Mouse (Mus musculus) C2C12 (cell line): ENCODE measurements around the gene Cdk12. TPM values are rescaled to one million over a fixed set of nuclear protein-coding genes. Genes with fewer than 3 reads are reported as not detected.

Experiments
- H3K27me3 ChIP-seq: one replicate; pipeline ENCODE4 v1.6.1; 2011; ENCODE audit not compliant: control insufficient read depth, insufficient read depth, insufficient read length
- H3K36me3 ChIP-seq: one replicate; pipeline ENCODE4 v1.6.1; 2011; ENCODE audit not compliant: control insufficient read depth, insufficient read depth
- H3K4me3 ChIP-seq: one replicate; pipeline ENCODE4 v1.5.1; 2011; ENCODE audit warnings: mild to moderate bottlenecking, control low read depth; ENCODE audit not compliant: poor library complexity, insufficient read depth, severe bottlenecking
- H3K79me2 ChIP-seq: one replicate; pipeline ENCODE4 v1.6.1; 2011; ENCODE audit not compliant: control insufficient read depth, insufficient read depth
- H3K79me3 ChIP-seq: one replicate; pipeline ENCODE4 v1.6.1; 2011; ENCODE audit warnings: low read depth, control low read depth
- H3ac ChIP-seq: one replicate; pipeline ENCODE3; 2011; ENCODE audit warnings: low read depth; ENCODE audit not compliant: control insufficient read depth, insufficient read length
- CEBPB ChIP-seq: IDR thresholded peaks from one replicate; pipeline ENCODE4 v1.6.1; 2011; ENCODE audit warnings: low read depth, mild to moderate bottlenecking, control low read depth, moderate library complexity
- CTCF ChIP-seq: IDR thresholded peaks from one replicate; pipeline ENCODE4 v1.5.1; 2011; ENCODE audit not compliant: control insufficient read depth, insufficient read depth, insufficient read length
- FOSL1 ChIP-seq: IDR thresholded peaks from one replicate; pipeline ENCODE4 v1.8.0; 2011; ENCODE audit warnings: mild to moderate bottlenecking, low read length; ENCODE audit not compliant: poor library complexity, insufficient read depth, severe bottlenecking
- MAX ChIP-seq: IDR thresholded peaks from one replicate; pipeline ENCODE4 v1.6.1; 2011; ENCODE audit warnings: mild to moderate bottlenecking, control low read depth
- MYOD1 ChIP-seq: IDR thresholded peaks from one replicate; pipeline ENCODE4 v1.6.1; 2011; ENCODE audit warnings: low read depth; ENCODE audit not compliant: control insufficient read depth, insufficient read length
- MYOG ChIP-seq: IDR thresholded peaks from one replicate; pipeline ENCODE4 v1.6.1; 2011; ENCODE audit not compliant: control insufficient read depth, insufficient read length; ENCODE audit errors: extremely low read depth
- USF1 ChIP-seq: IDR thresholded peaks from one replicate; pipeline ENCODE4 v1.6.1; 2011; ENCODE audit warnings: low read depth, mild to moderate bottlenecking, control low read depth, moderate library complexity
- polyA plus RNA-seq: library from polyadenylated mRNA; unstranded; fragments of >200 nt; fragmentation: generic; extraction: Trizol; gene quantifications from one replicate; pipeline ENCODE4 v1.2.1, GENCODE M21; 2012; ENCODE audit warnings: missing spikeins

Gene Cdk12
- polyA plus RNA-seq, 1 experiment = 8.7 TPM

- H3K36me3 ChIP-seq = no peaks in the 10 kb centered on the region
- TF ChIP-seq USF1 = no peak
- no peak for TF ChIP-seq FOSL1
- TF ChIP-seq MYOD1 = no peak
- no peak for TF ChIP-seq CTCF
- TF ChIP-seq MYOG = no peak
- TF ChIP-seq MAX = no peak
- TF ChIP-seq CEBPB = no peak
- H3K4me3 ChIP-seq = no peak overlapping the region
- no peaks in the 10 kb centered on the region for H3K79me3 ChIP-seq
- H3K79me2 ChIP-seq = no peaks in the 10 kb centered on the region
- peaks cover 92% of the 10 kb centered on the region for H3K27me3 ChIP-seq
- H3ac ChIP-seq = no peak overlapping the region
Observed at GRCm38 (mm10) chr11:98320806-98321676, 118.2 kb downstream of the Cdk12 start.

GRCm38 (mm10) chr11:98321677-98322003, 118.8 kb downstream of the Cdk12 start:
- no peak for TF ChIP-seq MYOG
- no peak for TF ChIP-seq CTCF
- TF ChIP-seq CEBPB = no peak
- TF ChIP-seq MYOD1 = no peak
- TF ChIP-seq USF1 = no peak
- no peak for TF ChIP-seq FOSL1
- no peak for TF ChIP-seq MAX
- Histone ChIP-seq H3K79me3 (no peaks in the 10 kb centered on the region), H3K79me2 (no peaks in the 10 kb centered on the region), H3K4me3 (no peak overlapping the region), H3K27me3 (peaks cover 91% of the 10 kb centered on the region), H3K36me3 (no peaks in the 10 kb centered on the region), H3ac (no peak overlapping the region)

GRCm38 (mm10) chr11:98322159-98322558, 119.3 kb downstream of the Cdk12 start:
- Histone ChIP-seq H3ac (no peak overlapping the region), H3K27me3 (peaks cover 91% of the 10 kb centered on the region), H3K4me3 (no peak overlapping the region), H3K79me3 (no peaks in the 10 kb centered on the region), H3K79me2 (no peaks in the 10 kb centered on the region), H3K36me3 (no peaks in the 10 kb centered on the region)
- TF ChIP-seq CEBPB (no peak), MAX (no peak), MYOG (no peak), USF1 (no peak), CTCF (no peak), FOSL1 (no peak), MYOD1 (no peak)

GRCm38 (mm10) chr11:98323136-98323866, 120.4 kb downstream of the Cdk12 start:
- Histone ChIP-seq H3K79me2 (no peaks in the 10 kb centered on the region), H3K4me3 (no peak overlapping the region), H3K27me3 (peaks cover 91% of the 10 kb centered on the region), H3K36me3 (no peaks in the 10 kb centered on the region), H3ac (no peak overlapping the region), H3K79me3 (no peaks in the 10 kb centered on the region)
- no peak for TF ChIP-seq MYOG
- no peak for TF ChIP-seq CTCF
- TF ChIP-seq MAX = no peak
- TF ChIP-seq MYOD1 = no peak
- no peak for TF ChIP-seq USF1
- no peak for TF ChIP-seq CEBPB
- no peak for TF ChIP-seq FOSL1

GRCm38 (mm10) chr11:98323933-98324332, 121.1 kb downstream of the Cdk12 start:
- TF ChIP-seq MYOG (no peak), FOSL1 (no peak), CEBPB (no peak), CTCF (no peak), MAX (no peak), MYOD1 (no peak), USF1 (no peak)
- Histone ChIP-seq H3ac (no peak overlapping the region), H3K36me3 (no peaks in the 10 kb centered on the region), H3K79me2 (no peaks in the 10 kb centered on the region), H3K27me3 (peaks cover 91% of the 10 kb centered on the region), H3K4me3 (no peak overlapping the region), H3K79me3 (no peaks in the 10 kb centered on the region)
